Mouse (Mus musculus) embryonic stem cell, embryonic (primary cell): ENCODE data around the gene Sec14l3.

ENCODE experiments used
- CTCF ChIA-PET, 4 experiments: fragments of 300-600 bp in 2 of 4; fragments of 350-600 bp in 2 of 4; sonication (Branson Sonifier 250); formaldehyde crosslinking; loops; one replicate each; lab custom pipeline; 2022; ENCODE audit warnings: inconsistent platforms in 2 of 4; lab: Charles Lee
- POLR2A ChIA-PET, 4 experiments: fragments of 300-600 bp in 2 of 4; fragments of 350-600 bp in 2 of 4; sonication (Branson Sonifier 250); formaldehyde crosslinking; loops; one replicate each; lab custom pipeline; 2022; ENCODE audit warnings: antibody characterized with exemption in 4 of 4, inconsistent platforms in 1 of 4; lab: Charles Lee

Sec14l3 gene

DNA sequence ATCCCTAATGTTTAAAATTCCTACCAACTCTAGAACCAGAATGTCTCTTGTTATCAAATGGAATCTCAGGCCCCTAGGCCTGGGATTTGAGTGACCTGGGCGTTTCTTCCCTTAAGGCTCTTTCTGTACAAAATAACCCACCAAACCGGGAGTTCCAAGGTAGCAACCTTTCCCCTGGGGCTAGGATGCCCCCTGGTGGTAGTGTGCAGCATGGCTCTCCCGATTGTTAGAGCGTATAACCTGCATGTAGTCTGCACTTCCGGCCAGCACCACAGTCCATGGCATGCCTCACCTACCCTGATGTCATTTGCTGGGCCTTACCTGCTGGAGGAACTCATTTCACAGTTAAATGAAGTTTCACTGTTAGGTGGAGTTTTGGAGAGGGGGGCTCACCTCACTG is 59.3 kb downstream of the Sec14l3 start:
- ChIA-PET CTCF (interaction anchor here in 3 of 4 experiments (0.6 to 2.1 kb wide), 17 partner anchors 9 to 792 kb away, joined by 3 to 10 read pairs (median 4); partner anchors contain the start of genes Rnf215 (in 3 of the 3), Gal3st1 (in 1 of the 3) and Osbp2 (in 1 of the 3)), POLR2A (interaction anchor here in 2 of 4 experiments (0.6 to 2.6 kb wide), 22 partner anchors 8 to 531 kb away, joined by 3 to 11 read pairs (median 4); partner anchors contain the start of genes Rnf215 (in 2 of the 2), Tbc1d10a (in 2 of the 2), Mtfp1 (in 1 of the 2) and Sf3a1 (in 1 of the 2))

DNA sequence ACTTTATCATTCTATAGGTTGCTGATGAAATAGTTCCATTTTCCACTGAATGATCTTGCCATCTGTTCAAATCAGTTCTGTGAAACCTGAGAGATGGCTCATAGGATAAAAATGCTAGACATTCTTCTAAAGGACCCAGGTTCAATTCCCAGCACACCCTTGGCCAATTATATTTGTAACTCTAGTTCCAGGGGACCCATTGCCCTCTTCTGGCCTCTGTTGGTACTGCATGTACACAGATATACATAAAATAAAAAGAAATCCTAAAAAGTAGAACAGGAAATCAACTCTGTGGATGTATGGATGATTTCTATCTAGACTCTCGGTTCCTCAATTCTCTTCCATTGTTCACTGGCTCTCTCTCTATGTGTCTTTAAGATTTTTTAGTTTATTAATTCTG is 62.4 kb downstream of the Sec14l3 start:
- ChIA-PET CTCF (no interaction called here), POLR2A (no interaction called here)
